Mouse (Mus musculus) forelimb bud, embryonic 11.5 days (tissue): Measurements from ENCODE around the gene Borcs5.
A peak's percentile ranks its signal among the peaks of the same experiment; 100 is the strongest.

Source experiments
- DNase-seq: peaks from one replicate; pipeline ENCODE4 v3.0.0-alpha.2; 2012; ENCODE audit warnings: low read depth, low spot score

Borcs5 gene

GRCm38 (mm10) chr6:134639210-134639609 lies at the start of gene Borcs5:
Borcs5 (plus strand) TSS chr6:134639510.
- DNase-seq = no peak

GRCm38 (mm10) chr6:134591614-134592013 lies 47.7 kb upstream of the Borcs5 start:
- no peak for DNase-seq

GRCm38 (mm10) chr6:134594569-134595442 lies 44.5 kb upstream of the Borcs5 start:
- DNase-seq = no peak

DNA sequence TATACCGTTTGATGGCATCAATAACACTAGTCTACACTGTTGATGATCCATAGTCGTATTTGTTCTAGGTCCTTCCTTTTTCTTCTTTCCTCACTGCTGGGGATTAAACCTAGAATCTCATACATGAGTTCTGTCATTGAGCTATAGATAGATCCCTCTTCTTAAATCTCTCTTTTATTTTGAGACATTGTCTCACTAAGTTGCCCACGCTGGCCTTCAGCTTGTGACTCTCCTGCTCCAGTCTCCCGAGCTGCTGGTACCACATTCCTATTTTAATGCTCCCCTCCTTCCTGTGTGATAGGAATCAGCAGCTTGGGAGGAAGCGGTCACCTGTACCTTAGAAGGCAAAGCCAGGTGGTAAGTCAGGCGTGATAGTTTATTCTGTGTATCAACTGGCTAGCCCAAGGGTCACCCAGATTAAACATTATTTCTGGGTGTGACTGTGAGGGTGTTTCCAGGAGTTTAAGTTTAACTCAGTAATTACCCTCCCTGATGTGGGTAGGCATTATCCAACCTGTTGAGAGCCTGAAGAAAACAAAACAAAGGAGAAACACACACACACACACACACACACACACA lies 41.6 kb upstream of the Borcs5 start:
- DNase-seq = no peak

- DNase-seq = no peak
Observed at GRCm38 (mm10) chr6:134599239-134599638, 40.1 kb upstream of the Borcs5 start.

DNA sequence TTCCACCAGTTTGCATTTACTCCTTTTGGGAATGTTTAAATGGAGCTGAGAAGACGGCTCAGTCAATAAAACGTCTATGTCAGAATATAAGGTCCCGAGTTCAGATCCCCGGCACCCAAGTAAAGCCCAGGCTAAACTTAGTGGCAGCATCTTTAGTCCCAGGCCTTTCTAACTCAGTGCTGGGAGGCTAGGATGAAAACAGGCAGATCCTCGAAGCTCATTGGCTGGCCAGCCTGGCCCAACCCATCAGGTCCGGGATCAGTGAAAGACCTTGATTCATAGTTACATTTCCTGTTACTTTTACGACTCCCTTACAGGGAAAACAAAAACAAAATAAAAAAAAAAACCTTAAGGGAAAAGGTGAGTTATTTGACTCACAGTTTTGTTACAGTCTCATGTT lies 38.2 kb upstream of the Borcs5 start:
- DNase-seq = peak; percentile 47

DNA sequence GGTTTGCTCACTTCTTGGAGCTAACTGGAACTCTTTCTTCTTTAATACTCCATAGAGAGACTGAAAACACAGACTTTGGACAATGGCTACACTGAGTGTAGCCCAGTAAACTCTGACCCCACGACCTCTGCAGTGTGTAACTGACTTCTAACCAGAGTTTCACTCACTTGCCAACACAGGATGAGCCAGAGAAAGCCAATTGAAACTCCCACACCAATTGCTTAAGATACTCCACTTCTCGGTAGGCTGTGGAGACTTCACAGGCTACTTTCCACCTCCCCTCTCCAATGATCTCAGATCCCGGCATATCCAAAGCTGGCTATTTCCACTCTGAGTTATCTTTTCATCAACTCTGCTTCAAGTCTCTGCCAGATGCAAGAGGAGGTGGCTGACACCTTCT lies 37.5 kb upstream of the Borcs5 start:
- peak; percentile 33 for DNase-seq

DNA sequence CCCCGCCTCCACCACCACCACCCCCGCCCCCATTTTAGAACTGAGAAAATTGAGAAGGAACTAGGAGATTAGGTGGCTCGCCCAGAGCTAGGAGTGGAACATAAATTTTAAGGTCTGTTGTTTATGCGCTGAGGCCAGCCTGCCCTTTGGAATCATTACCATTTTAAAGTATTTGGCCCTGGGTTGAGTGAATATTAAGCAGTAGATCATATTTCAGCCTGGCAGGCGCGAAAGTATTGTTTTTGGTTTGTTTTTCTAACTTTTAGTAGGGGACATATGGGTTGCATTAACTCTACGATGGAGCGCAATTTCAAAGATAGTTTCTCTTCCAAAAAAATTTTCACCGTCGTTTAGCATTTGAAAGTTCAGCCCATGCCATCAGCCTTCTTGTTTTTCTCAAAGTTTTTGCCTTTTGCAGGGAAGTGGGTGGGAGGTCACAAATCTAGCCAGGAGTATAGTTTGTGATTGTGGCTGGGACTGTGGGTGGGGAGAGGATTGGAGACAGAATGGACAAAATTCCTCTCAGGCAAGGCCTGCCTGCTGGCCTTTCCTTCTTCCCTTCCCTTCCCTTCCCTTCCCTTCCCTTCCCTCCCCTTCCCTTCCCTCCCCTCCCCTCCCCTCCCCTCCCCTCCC lies 36.8 kb upstream of the Borcs5 start:
- DNase-seq = peak; percentile 56

DNA sequence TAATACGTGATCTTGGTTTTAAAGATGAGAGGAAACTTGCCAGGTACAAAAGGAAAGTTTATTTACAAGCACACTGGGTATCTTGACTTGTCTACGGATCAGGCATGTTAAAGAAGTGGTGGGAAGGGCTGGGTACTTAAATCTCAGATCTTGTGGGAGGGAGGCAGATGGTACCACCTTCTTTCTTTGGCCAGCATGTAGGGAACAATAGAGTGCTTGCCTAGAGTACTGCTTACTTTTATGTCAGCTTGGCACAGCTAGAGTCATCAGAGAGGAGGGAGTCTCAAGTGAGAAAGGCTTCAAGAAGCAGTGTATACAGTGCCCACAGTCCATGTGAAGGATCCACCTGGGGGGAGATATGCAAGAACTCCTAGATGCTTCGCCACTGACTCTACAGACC lies 34.1 kb upstream of the Borcs5 start:
- DNase-seq = no peak

DNA sequence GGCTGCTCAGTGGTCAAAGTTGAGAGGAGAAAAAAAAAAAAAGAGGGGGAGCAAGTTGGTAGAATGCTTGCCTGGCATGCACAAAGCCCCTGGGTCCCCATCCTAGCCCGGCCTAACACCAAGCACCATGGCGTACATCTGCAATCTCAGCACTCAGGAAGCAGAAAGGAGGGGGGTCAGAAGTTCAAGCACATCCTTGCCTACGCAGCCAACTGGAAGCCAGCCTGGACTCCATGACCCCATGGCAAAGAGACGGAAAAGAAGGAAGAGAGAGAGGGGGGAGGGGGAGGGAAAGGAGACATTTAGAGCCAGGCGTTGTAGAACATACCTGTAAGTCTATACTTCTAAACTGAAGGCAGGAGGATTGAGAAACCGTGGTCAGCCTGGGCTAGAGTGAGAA lies 32.8 kb upstream of the Borcs5 start:
- no peak for DNase-seq

GRCm38 (mm10) chr6:134606949-134607746 lies 32.2 kb upstream of the Borcs5 start:
- peak; percentile 36 for DNase-seq

GRCm38 (mm10) chr6:134610380-134610779 lies 28.9 kb upstream of the Borcs5 start:
- no peak for DNase-seq

GRCm38 (mm10) chr6:134611896-134612295 lies 27.4 kb upstream of the Borcs5 start:
- no peak for DNase-seq

DNA sequence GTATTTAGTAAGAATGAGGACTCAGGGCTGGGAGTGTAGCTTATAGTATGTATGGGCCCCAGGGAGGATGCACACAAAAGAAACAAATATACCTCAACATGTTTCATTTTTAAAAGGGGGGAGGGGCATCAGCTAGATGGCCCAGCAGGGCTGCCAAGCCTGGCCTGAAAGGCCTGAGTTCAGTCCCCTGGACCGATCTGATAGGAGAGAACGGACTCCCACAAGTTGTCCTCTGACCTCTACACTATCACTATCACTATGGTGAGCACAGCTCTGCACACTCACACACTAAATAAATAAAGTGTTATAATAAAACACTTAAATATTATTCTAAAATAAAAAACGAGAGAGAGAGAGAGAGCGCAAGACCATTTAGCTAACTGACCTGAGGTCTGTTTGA lies 25.0 kb upstream of the Borcs5 start:
- no peak for DNase-seq

- DNase-seq = peak; percentile 70
Observed at GRCm38 (mm10) chr6:134614723-134615648, 24.3 kb upstream of the Borcs5 start.

- DNase-seq = no peak
Observed at GRCm38 (mm10) chr6:134617589-134617988, 21.7 kb upstream of the Borcs5 start.

GRCm38 (mm10) chr6:134620129-134620528 lies 19.2 kb upstream of the Borcs5 start:
- DNase-seq = no peak

DNA sequence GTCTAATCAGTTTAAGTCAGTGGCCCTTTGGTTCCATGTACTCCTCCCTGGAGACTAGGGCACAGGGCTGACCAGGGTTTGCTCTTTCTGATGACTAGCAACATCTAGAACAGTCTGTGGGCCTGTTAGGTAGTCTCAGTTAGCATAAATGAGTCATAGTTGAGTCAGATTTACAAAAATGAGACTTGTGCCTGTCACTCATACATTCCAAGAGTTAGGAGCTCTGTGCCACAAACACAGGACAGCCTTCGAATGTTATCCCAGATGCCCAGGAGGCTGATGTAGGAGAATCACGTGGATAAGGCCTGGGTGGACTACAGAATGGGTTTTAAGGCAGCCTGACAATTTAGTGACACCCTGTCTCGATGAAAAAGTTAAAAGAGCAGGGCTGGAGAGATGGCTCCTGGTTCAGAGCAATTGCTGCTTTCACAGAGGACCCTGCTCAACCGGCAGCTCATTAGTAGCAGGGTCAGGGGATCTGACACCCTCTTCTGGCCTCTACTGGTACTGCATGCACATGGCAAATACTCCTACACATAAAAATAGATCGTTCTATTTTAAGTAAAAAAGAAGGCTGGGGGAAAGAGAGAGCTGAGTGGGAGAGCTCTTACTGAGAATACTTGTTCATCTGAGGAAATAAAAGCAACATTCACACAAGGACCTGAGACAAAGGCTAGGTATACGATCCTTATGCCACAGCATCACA lies 18.3 kb upstream of the Borcs5 start:
- no peak for DNase-seq

GRCm38 (mm10) chr6:134621552-134621949 lies 17.8 kb upstream of the Borcs5 start:
- DNase-seq = no peak

DNA sequence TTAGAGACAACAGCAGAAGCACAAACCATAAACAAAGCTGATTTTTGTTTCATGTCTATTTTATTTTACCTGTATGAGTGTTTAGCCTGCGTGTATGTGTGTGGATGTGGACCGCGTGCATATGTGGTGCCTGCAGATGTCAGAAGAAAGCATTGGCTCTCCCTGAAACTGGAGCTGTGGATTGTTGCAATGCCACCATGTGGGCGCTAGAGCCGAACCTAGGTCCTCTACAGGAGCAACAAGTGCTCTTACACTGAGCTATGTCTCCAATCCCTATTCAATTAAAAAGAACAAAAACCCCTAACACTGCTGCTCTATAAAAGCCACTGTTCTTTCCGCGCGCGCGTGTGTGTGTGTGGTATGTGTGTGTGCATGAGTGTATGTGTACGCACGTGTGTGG lies 13.9 kb upstream of the Borcs5 start:
- DNase-seq = no peak
